Mouse (Mus musculus): ENCODE data around the gene Tmem184b. TPM values are rescaled to one million over a fixed set of nuclear protein-coding genes. Genes with fewer than 3 reads are reported as not detected.

Gene Tmem184b
- polyA plus RNA-seq (2015; fragmentation: Nextera tagmentation; extraction: Ambion mirVana) = 31.7 and 37.2 TPM in 2 replicates

GRCm38 (mm10) chr15:79402836-79403762, at the start of gene Tmem184b:
Tmem184b (minus strand) TSS chr15:79403569.

GRCm38 (mm10) chr15:79346051-79346793, 57.1 kb downstream of the Tmem184b start, which contains the start of gene Maff:
Maff (plus strand) TSS chr15:79346621.

GRCm38 (mm10) chr15:79328058-79328938, 75.1 kb downstream of the Tmem184b start, which contains the start of gene Pla2g6:
Pla2g6 (minus strand) TSS chr15:79328390.

MicroRNAs encoded within 50 kb of the gene (microRNA counts, 519-probe panel; counts per million panel counts)
- microRNA mmu-miR-1943 = 40.5 counts per million

Small RNAs within 50 kb of the gene (microRNA-seq; reads per million reads assigned to microRNA genes)
- 1.2 reads per million for gene Mir1943

Other genes with a start within 250 kb of the Tmem184b start
- 28.5 and 31.4 TPM in 2 replicates for gene Sox10, start 238.3 kb downstream of the Tmem184b start, polyA plus RNA-seq (2015; fragmentation: Nextera tagmentation; extraction: Ambion mirVana)
- gene Pick1, start 174.4 kb downstream of the Tmem184b start, polyA plus RNA-seq (2015; fragmentation: Nextera tagmentation; extraction: Ambion mirVana) = 68.4 and 81.9 TPM in 2 replicates
- 1.1 and 1.3 TPM in 2 replicates for gene Gm49486, start 174.2 kb downstream of the Tmem184b start, polyA plus RNA-seq (2015; fragmentation: Nextera tagmentation; extraction: Ambion mirVana)
- 0.39 and 0.43 TPM in 2 replicates for gene Slc16a8, start 148.8 kb downstream of the Tmem184b start, polyA plus RNA-seq (2015; fragmentation: Nextera tagmentation; extraction: Ambion mirVana)
- 11.4 TPM in 2 replicates for gene Baiap2l2, start 118.0 kb downstream of the Tmem184b start, polyA plus RNA-seq (2015; fragmentation: Nextera tagmentation; extraction: Ambion mirVana)
- gene Pla2g6, start 75.2 kb downstream of the Tmem184b start, polyA plus RNA-seq (2015; fragmentation: Nextera tagmentation; extraction: Ambion mirVana) = 13.6 and 14.8 TPM in 2 replicates
- gene Maff, start 56.9 kb downstream of the Tmem184b start, polyA plus RNA-seq (2015; fragmentation: Nextera tagmentation; extraction: Ambion mirVana) = 0.83 and 1.8 TPM in 2 replicates
- 143 and 160 TPM in 2 replicates for gene Csnk1e, start 52.0 kb upstream of the Tmem184b start, polyA plus RNA-seq (2015; fragmentation: Nextera tagmentation; extraction: Ambion mirVana)
- 0.06 TPM in 1 of 2 replicates, not detected in the other for gene Kcnj4, start 101.7 kb upstream of the Tmem184b start, polyA plus RNA-seq (2015; fragmentation: Nextera tagmentation; extraction: Ambion mirVana)
- gene Kdelr3, start 112.8 kb upstream of the Tmem184b start, polyA plus RNA-seq (2015; fragmentation: Nextera tagmentation; extraction: Ambion mirVana) = 13.5 and 15.0 TPM in 2 replicates
- 34.7 and 43.4 TPM in 2 replicates for gene Ddx17, start 143.2 kb upstream of the Tmem184b start, polyA plus RNA-seq (2015; fragmentation: Nextera tagmentation; extraction: Ambion mirVana)
- 1.6 and 1.8 TPM in 2 replicates for gene Dmc1, start 201.5 kb upstream of the Tmem184b start, polyA plus RNA-seq (2015; fragmentation: Nextera tagmentation; extraction: Ambion mirVana)

All from neural tube, postnatal 0 days (tissue).